Comparison of ENCODE assay signal across 11 mouse cellular contexts in genomic region chr7:137001783-137002182, GRCm38 (mm10).
A peak's percentile ranks its signal among the peaks of the same experiment; 100 is the strongest.
DNase-seq lines count a peak whose midpoint lies in the region; ATAC-seq and TF ChIP-seq lines count a peak whose summit lies in the region.
"Had no signal": no experiment of that assay in that cellular context is flagged by ENCODE, and none has a peak within 500 bp of the region (broad histone marks: within the 10 kb centered on the region; RNA-seq: fewer than 3 reads in every experiment).

No protein-coding gene starts in this region.

- no peak overlapping the region for H3K27ac ChIP-seq in kidney, embryonic 15.5 days
- H3K27ac ChIP-seq in kidney, postnatal 0 days, result no peak overlapping the region
- H3K27ac ChIP-seq: forebrain, embryonic 12.5 days had no signal

- peaks cover 16% of the 10 kb centered on the region for H3K4me1 ChIP-seq in kidney, embryonic 15.5 days
- H3K4me1 ChIP-seq in kidney, postnatal 0 days (replicated peaks; ENCODE audit: insufficient read depth, low read length), result peaks cover 17% of the 10 kb centered on the region

- H3K27me3 ChIP-seq in kidney, embryonic 15.5 days, result peaks cover 20% of the 10 kb centered on the region
- no peaks in the 10 kb centered on the region; the same call in 1 of the 2 replicates for H3K27me3 ChIP-seq in kidney, postnatal 0 days (ENCODE audit: insufficient read depth, low read length)

- H3K4me3 ChIP-seq in kidney, embryonic 15.5 days (replicated peaks), result no peak overlapping the region
- H3K4me3 ChIP-seq in kidney, postnatal 0 days (replicated peaks; ENCODE audit: low read depth, low read length), result no peak overlapping the region
- H3K4me3 ChIP-seq: forebrain, embryonic 12.5 days had no signal

- ATAC-seq in kidney, embryonic 15.5 days (replicated peaks; ENCODE audit: low FRiP score), result 0 out of 2 replicates have a peak, but pooled peaks have one; percentile 33
- no peak for ATAC-seq in kidney, postnatal 0 days (replicated peaks; ENCODE audit: low FRiP score, low read depth)
- ATAC-seq: intestine, embryonic 16.5 days had no signal

- no peak overlapping the region for H3K9ac ChIP-seq in kidney, embryonic 15.5 days
- H3K9ac ChIP-seq in kidney, postnatal 0 days (ENCODE audit: low read depth, low read length), result no peak overlapping the region
- H3K9ac ChIP-seq: forebrain, embryonic 12.5 days had no signal

- 31% methylated on average over 5 of the region's 5 CpGs for WGBS in kidney, embryonic 15.5 days
- 35% methylated on average over 5 of the region's 5 CpGs for WGBS in kidney, postnatal 0 days

- H3K36me3 ChIP-seq in kidney, embryonic 15.5 days, result no peaks in the 10 kb centered on the region
- H3K36me3 ChIP-seq in kidney, postnatal 0 days (ENCODE audit: insufficient read depth, low read length), result no peaks in the 10 kb centered on the region
- H3K36me3 ChIP-seq: forebrain, embryonic 12.5 days had no signal

- H3K9me3 ChIP-seq in kidney, embryonic 15.5 days (replicated peaks), result no peaks in the 10 kb centered on the region
- no peaks in the 10 kb centered on the region for H3K9me3 ChIP-seq in kidney, postnatal 0 days (replicated peaks; ENCODE audit: low read length)
- H3K9me3 ChIP-seq: forebrain, embryonic 12.5 days had no signal

- H3K4me2 ChIP-seq in kidney, embryonic 15.5 days, result no peak overlapping the region
- no peak overlapping the region for H3K4me2 ChIP-seq in kidney, postnatal 0 days (ENCODE audit: low read length)
- H3K4me2 ChIP-seq: forebrain, embryonic 12.5 days had no signal

- TF ChIP-seq CTCF in kidney, postnatal 0 days (IDR thresholded peaks at IDR 0.05; ENCODE audit: low read depth), result no peak

- DNase-seq in kidney, adult 11 months, result no peak
- peak; percentile 30 to 73 for DNase-seq in adrenal gland, adult (ENCODE audit: inconsistent age in 2 of 2, low spot score in 1 of 2)
- peak; percentile 64 for DNase-seq in adrenal gland, postnatal 14 days
- peak; percentile 45 for DNase-seq in kidney, postnatal 0 days (ENCODE audit: low spot score)
- no peak for DNase-seq in cerebellum, adult 9-10 months
- no peak for DNase-seq in spleen, postnatal 14 days (ENCODE audit: low spot score in 2 of 2)
- DNase-seq: gastrocnemius, postnatal 25 days; thymus, adult 2 months had no signal

Comparison
In these comparisons a context has a peak if more than half of its experiments do, and no peak if none do; other contexts are left out.
1. DNase-seq: peak in adrenal gland, adult (2 of 2), adrenal gland, postnatal 14 days (single experiment) and kidney, postnatal 0 days (single experiment); none in kidney, adult 11 months (single experiment), cerebellum, adult 9-10 months (single experiment) and spleen, postnatal 14 days (0 of 2).